Mouse (Mus musculus) kidney, embryonic 14.5 days (tissue): ENCODE measurements around the gene Pbld2. TPM values are rescaled to one million over a fixed set of nuclear protein-coding genes. Genes with fewer than 3 reads are reported as not detected.
A peak's percentile ranks its signal among the peaks of the same experiment; 100 is the strongest.

Experiments used
- ATAC-seq: fragments of 200-750 bp; cut with Nextera tagmentation; 2 replicates; pipeline ENCODE4 v1.8.0; 2017; ENCODE audit warnings: moderate number of reproducible peaks, mild to moderate bottlenecking, moderate TSS enrichment, moderate library complexity; ENCODE audit not compliant: low FRiP score, low TSS enrichment
- H3K27ac ChIP-seq: fragments of 300-500 bp; sonication (generic); 2 replicates; pipeline ENCODE4 v1.5.1; 2014; ENCODE audit warnings: low read depth, mild to moderate bottlenecking, low read length, moderate library complexity, mixed read lengths
- H3K27me3 ChIP-seq: fragments of 300-500 bp; sonication (generic); 2 replicates; pipeline ENCODE4 v1.6.1; 2014; ENCODE audit warnings: mild to moderate bottlenecking, low read length; ENCODE audit not compliant: control insufficient read depth, insufficient read depth
- H3K36me3 ChIP-seq: fragments of 300-500 bp; sonication (generic); 2 replicates; pipeline ENCODE4 v1.6.1; 2014; ENCODE audit warnings: low read length, mixed read lengths; ENCODE audit not compliant: control insufficient read depth, insufficient read depth
- H3K4me1 ChIP-seq: fragments of 300-500 bp; sonication (generic); 2 replicates; pipeline ENCODE4 v1.6.1; 2014; ENCODE audit warnings: low read length, mixed read lengths; ENCODE audit not compliant: control insufficient read depth, insufficient read depth
- H3K4me2 ChIP-seq: fragments of 300-500 bp; sonication (generic); replicated peaks from 2 replicates; pipeline ENCODE4 v1.6.1; 2014; ENCODE audit warnings: low read depth, mild to moderate bottlenecking, low read length
- H3K4me3 ChIP-seq: fragments of 300-500 bp; sonication (generic); 2 replicates; pipeline ENCODE4 v1.5.1; 2014; ENCODE audit warnings: mild to moderate bottlenecking, low read length
- H3K9ac ChIP-seq: fragments of 300-500 bp; sonication (generic); 2 replicates; pipeline ENCODE4 v1.6.1; 2014; ENCODE audit warnings: low read depth, mild to moderate bottlenecking, low read length, moderate library complexity
- H3K9me3 ChIP-seq: fragments of 300-500 bp; sonication (generic); 2 replicates; pipeline ENCODE4 v1.6.1; 2016; ENCODE audit warnings: low read length; ENCODE audit not compliant: control insufficient read depth
- WGBS: fragments of 180-500 bp; shearing (Covaris S2); extraction: QIAGEN DNeasy Blood & Tissue Kit; methylation state at CpG from one replicate; pipeline ENCODE4 v1.1.7; 2014; 5-methylcytosine and 5-hydroxymethylcytosine counted together
- polyA plus RNA-seq: library from polyadenylated mRNA; unstranded; fragments of >200 nt; fragmentation: Nextera tagmentation; extraction: Ambion mirVana; gene quantifications from 2 replicates; pipeline ENCODE4 v1.2.1, GENCODE M21; 2014

Gene Pbld2
- polyA plus RNA-seq, result 1.9 and 2.7 TPM in 2 replicates

GRCm38 (mm10) chr10:63023749-63024579, at the start of gene Pbld2, which contains the start of gene Hnrnph3:
Gene Pbld2, plus strand, starts transcription at chr10:63024315.
Gene Hnrnph3, minus strand, starts transcription at chr10:63024217.
- H3K36me3 ChIP-seq, result no peaks in the 10 kb centered on the region
- H3K9ac ChIP-seq, result peak within 1 kb of the TSS; percentile 99
- peak within 1 kb of the TSS; percentile 98 for H3K4me3 ChIP-seq
- peak within 1 kb of the TSS; percentile 100 for H3K27ac ChIP-seq
- no peaks in the 10 kb centered on the region for H3K9me3 ChIP-seq
- under 1% methylated on average over 64 of the region's 69 CpGs for WGBS
- peak; percentile 95 for ATAC-seq
- peak within 1 kb of the TSS; percentile 64 for H3K4me2 ChIP-seq
- H3K27me3 ChIP-seq, result no peaks in the 10 kb centered on the region
- H3K4me1 ChIP-seq, result peaks cover 24% of the 10 kb centered on the region

- Histone ChIP-seq H3K36me3 (peaks cover 13% of the 10 kb centered on the region), H3K27me3 (no peaks in the 10 kb centered on the region), H3K4me1 (no peaks in the 10 kb centered on the region), H3K4me3 (peak overlapping the region; percentile 58), H3K27ac (no peak overlapping the region), H3K9ac (no peak overlapping the region), H3K9me3 (no peaks in the 10 kb centered on the region), H3K4me2 (peak overlapping the region; percentile 47)
- WGBS, result 6% methylated on average over 10 of the region's 10 CpGs
- no peak for ATAC-seq
These were observed 44.5 kb upstream of the Pbld2 start for GRCm38 (mm10) chr10:62979667-62980038.

DNA sequence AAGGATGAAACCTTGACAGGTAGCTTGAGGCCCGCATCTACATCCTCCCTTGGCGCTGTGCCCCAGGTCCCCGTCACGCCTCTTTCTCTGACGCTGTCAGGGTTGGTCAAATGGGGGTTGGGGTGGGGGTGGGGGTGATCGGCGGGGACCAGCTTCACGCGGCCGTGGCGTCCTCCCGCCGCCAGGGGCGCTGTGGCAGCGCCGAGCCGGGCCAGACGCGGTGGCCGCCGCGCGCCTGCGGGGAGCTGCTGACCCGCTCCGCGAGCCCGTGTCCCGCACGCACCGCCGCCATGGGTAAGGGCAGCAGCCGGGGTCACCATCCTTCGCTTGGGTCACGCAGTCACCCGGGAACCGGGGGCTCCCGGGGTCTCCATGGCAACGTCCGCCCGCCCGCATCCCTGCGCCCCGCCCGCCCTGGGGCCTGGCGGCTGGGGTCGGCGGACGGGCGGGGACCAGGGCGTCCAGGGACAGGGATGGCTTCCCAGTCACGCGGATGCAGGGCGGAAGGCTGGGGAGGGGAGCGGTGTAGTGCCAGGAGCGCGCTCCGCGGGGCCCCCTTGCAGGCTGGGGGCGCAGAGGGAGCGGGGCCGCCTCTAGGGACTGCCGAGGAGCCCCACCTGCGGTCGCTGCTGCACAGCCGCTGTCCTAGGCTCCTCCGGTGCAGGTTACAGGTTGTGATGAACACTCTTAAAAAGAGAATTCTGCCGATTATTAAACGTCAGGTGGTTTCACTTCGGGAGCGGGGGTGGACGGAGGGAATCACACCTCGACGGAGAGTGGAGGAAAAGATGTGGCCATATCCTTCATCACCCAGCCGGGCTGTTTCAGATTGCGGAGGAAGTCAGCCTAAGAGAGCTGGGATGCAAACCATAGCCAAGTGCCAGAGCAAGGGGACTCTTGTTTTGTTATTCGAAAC, 43.8 kb upstream of the Pbld2 start, which contains the start of gene Rufy2:
Gene Rufy2, plus strand, starts transcription at position 185 of the 916 bp plus-strand sequence.
- H3K27me3 ChIP-seq, result no peaks in the 10 kb centered on the region
- H3K27ac ChIP-seq, result peak within 1 kb of the TSS; percentile 45; the same call in 1 of the 2 replicates
- H3K9me3 ChIP-seq, result no peaks in the 10 kb centered on the region
- WGBS, result 1% methylated on average over 74 of the region's 77 CpGs
- peak; percentile 94 for ATAC-seq
- H3K4me2 ChIP-seq, result peak within 1 kb of the TSS; percentile 70
- peaks cover 19% of the 10 kb centered on the region for H3K36me3 ChIP-seq
- H3K4me1 ChIP-seq, result no peaks in the 10 kb centered on the region
- H3K4me3 ChIP-seq, result peak within 1 kb of the TSS; percentile 58
- H3K9ac ChIP-seq, result peak within 1 kb of the TSS; percentile 63

DNA sequence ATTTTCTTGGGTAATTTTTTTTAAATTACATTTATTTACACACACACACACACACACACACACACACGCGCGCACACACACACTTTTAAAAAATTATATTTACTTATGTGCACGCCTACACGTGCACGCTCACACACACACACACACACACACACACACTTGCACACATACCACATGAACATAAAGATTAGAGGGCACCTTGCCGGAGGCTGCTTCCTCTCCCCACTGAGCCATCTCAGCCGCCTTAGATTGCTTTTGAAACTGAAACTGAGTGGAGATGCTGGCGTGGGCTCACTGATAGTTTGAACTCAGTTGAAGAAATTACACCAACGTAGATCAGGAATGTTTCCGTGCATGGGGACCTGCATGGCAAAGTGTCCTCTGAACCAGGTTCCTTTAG, 40.0 kb upstream of the Pbld2 start:
- Histone ChIP-seq H3K4me3 (no peak overlapping the region), H3K4me1 (no peaks in the 10 kb centered on the region), H3K9ac (no peak overlapping the region), H3K27me3 (no peaks in the 10 kb centered on the region), H3K27ac (no peak overlapping the region), H3K36me3 (peaks cover 33% of the 10 kb centered on the region), H3K4me2 (no peak overlapping the region), H3K9me3 (no peaks in the 10 kb centered on the region)
- WGBS, result 94% methylated on average over 11 of the region's 11 CpGs
- ATAC-seq, result no peak

GRCm38 (mm10) chr10:62984495-62984894, 39.6 kb upstream of the Pbld2 start:
- no peak overlapping the region for H3K4me2 ChIP-seq
- WGBS, result 92% methylated on average over 6 of the region's 6 CpGs
- peaks cover 37% of the 10 kb centered on the region for H3K36me3 ChIP-seq
- no peak overlapping the region for H3K27ac ChIP-seq
- no peaks in the 10 kb centered on the region for H3K27me3 ChIP-seq
- no peak overlapping the region for H3K4me3 ChIP-seq
- no peaks in the 10 kb centered on the region for H3K9me3 ChIP-seq
- no peaks in the 10 kb centered on the region for H3K4me1 ChIP-seq
- ATAC-seq, result no peak
- H3K9ac ChIP-seq, result no peak overlapping the region

GRCm38 (mm10) chr10:62987341-62987740, 36.8 kb upstream of the Pbld2 start:
- no peak for ATAC-seq

DNA sequence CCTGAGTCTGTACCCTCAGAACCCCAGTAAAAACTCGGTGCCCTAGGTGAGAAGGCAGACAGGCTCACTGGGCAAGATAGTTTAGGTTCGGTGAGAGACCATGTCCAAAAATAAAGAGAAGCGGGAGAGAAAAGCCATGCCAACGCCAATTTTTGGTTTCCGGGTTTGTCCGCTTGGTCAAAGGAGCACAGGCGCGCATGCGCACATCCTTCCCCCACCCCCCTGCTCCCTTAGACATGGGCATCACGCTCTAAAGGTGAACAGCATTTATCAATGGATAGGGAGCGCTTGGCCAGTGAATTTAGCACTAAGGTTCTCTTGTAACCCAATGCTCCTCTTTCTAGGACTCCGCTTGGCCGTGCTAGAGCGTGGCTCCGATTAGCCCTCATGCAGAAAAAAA, 33.5 kb upstream of the Pbld2 start:
- Histone ChIP-seq H3K4me3 (no peak overlapping the region), H3K27ac (no peak overlapping the region), H3K9ac (no peak overlapping the region), H3K27me3 (no peaks in the 10 kb centered on the region), H3K4me1 (no peaks in the 10 kb centered on the region), H3K9me3 (no peaks in the 10 kb centered on the region), H3K4me2 (no peak overlapping the region), H3K36me3 (peaks cover 67% of the 10 kb centered on the region)
- 94% methylated on average over 15 of the region's 15 CpGs for WGBS
- ATAC-seq, result no peak

More at GRCm38 (mm10) chr10:62987341-62987740, 36.8 kb upstream of the Pbld2 start:
- Histone ChIP-seq H3K9me3 (no peaks in the 10 kb centered on the region), H3K9ac (no peak overlapping the region), H3K4me2 (no peak overlapping the region), H3K4me1 (no peaks in the 10 kb centered on the region), H3K27me3 (no peaks in the 10 kb centered on the region), H3K36me3 (peaks cover 56% of the 10 kb centered on the region), H3K4me3 (no peak overlapping the region), H3K27ac (no peak overlapping the region)
- WGBS, result 27% methylated on average over 3 of the region's 3 CpGs

DNA sequence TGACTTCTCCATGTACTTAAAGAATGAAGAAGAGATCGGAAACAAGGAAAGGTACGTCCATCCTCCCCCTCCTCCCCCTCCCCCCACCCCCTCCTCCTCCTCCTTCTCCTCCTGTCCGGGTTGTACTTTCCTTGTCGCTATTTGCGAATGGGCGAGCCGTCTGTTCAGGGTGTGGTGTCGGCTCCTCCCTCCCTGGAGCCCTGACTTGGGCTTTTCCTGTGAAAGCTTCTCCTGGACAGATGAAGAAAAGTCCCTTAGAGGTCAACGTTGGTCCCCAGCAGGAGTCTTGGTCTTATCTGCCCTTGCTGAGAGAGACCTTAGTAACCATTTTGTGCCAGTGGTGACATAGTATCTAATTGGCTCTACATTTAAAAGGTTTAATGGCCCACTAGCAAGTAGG, 30.1 kb upstream of the Pbld2 start:
- H3K9ac ChIP-seq, result no peak overlapping the region
- no peaks in the 10 kb centered on the region for H3K27me3 ChIP-seq
- no peak for ATAC-seq
- no peak overlapping the region for H3K4me2 ChIP-seq
- 82% methylated on average over 8 of the region's 9 CpGs for WGBS
- H3K27ac ChIP-seq, result no peak overlapping the region
- H3K9me3 ChIP-seq, result no peaks in the 10 kb centered on the region
- peaks cover 83% of the 10 kb centered on the region for H3K36me3 ChIP-seq
- H3K4me3 ChIP-seq, result no peak overlapping the region
- no peaks in the 10 kb centered on the region for H3K4me1 ChIP-seq
